Mouse (Mus musculus): ENCODE data around the gene Olfr417. TPM values are rescaled to one million over a fixed set of nuclear protein-coding genes. Genes with fewer than 3 reads are reported as not detected.
"Not testable (repeated sequence)": the region's sequence is repeated elsewhere in the genome, so short reads cannot be mapped to it uniquely, and the experiment has no call there.

Gene Olfr417
- not detected in 2 replicates for polyA plus RNA-seq (2016; fragmentation: Nextera tagmentation; extraction: Ambion mirVana)

- H3K36me3 ChIP-seq (replicated peaks), result no peaks in the 10 kb centered on the region
- DNase-seq (ENCODE audit: low spot score), result no peak
- no peaks in the 10 kb centered on the region for H3K9me3 ChIP-seq
- WGBS, result 76% methylated on average over 2 of the region's 2 CpGs
- no peaks in the 10 kb centered on the region for H3K27me3 ChIP-seq (replicated peaks; ENCODE audit: low read depth, poor library complexity, severe bottlenecking)
- H3K4me1 ChIP-seq, result no peaks in the 10 kb centered on the region
- no peak within 1 kb of the TSS for H3K4me3 ChIP-seq
- no peak within 1 kb of the TSS for H3K27ac ChIP-seq (replicated peaks)
Measured at GRCm38 (mm10) chr1:174364882-174365451, at the start of gene Olfr417. Olfr417 (plus strand) TSS chr1:174365122.

DNA sequence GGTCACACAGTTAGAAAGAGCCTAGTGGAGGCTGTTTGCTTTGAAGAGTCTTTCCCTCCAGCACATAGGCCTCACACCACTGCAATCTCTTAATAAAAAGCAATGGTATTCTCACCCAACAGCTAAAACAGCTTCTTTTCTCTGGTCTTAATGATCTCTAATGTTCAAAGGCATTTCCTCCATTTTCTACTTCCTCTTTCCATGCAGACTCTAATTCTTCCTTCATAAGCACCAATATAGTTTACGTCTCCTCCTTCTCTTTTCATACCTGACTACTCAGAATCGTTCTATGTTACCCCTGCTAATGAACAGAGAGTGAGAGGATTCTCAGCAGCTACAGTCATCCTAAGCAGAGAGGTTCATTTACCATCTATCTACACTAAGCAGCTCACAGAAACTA lies 47.6 kb upstream of the Olfr417 start:
- Histone ChIP-seq H3K9me3 (no peaks in the 10 kb centered on the region), H3K27ac (replicated peaks) (no peak overlapping the region), H3K4me3 (no peak overlapping the region), H3K27me3 (replicated peaks; ENCODE audit: low read depth, poor library complexity, severe bottlenecking) (no peaks in the 10 kb centered on the region), H3K36me3 (replicated peaks) (no peaks in the 10 kb centered on the region), H3K4me1 (no peaks in the 10 kb centered on the region)
- WGBS, result 91% methylated on average over 2 of the region's 2 CpGs
- DNase-seq (ENCODE audit: low spot score), result no peak

GRCm38 (mm10) chr1:174330218-174330617 lies 34.7 kb upstream of the Olfr417 start, which contains the start of gene Mptx1:
Mptx1 (plus strand) TSS chr1:174330518.
- no peak for DNase-seq (ENCODE audit: low spot score)
- Histone ChIP-seq H3K27ac (replicated peaks) (no peak within 1 kb of the TSS), H3K9me3 (no peaks in the 10 kb centered on the region)

GRCm38 (mm10) chr1:174353636-174354035 lies 11.3 kb upstream of the Olfr417 start:
- not testable (repeated sequence) for DNase-seq (ENCODE audit: low spot score); H3K4me1 ChIP-seq; H3K27me3 ChIP-seq (replicated peaks; ENCODE audit: low read depth, poor library complexity, severe bottlenecking); H3K4me3 ChIP-seq; H3K27ac ChIP-seq (replicated peaks); H3K9me3 ChIP-seq; H3K36me3 ChIP-seq (replicated peaks)
- WGBS, result 88% methylated on average over 1 of the region's 1 CpGs

More at GRCm38 (mm10) chr1:174330218-174330617, 34.7 kb upstream of the Olfr417 start, which contains the start of gene Mptx1:
- Histone ChIP-seq H3K27me3 (replicated peaks; ENCODE audit: low read depth, poor library complexity, severe bottlenecking) (no peaks in the 10 kb centered on the region), H3K36me3 (replicated peaks) (no peaks in the 10 kb centered on the region), H3K4me1 (no peaks in the 10 kb centered on the region), H3K4me3 (no peak within 1 kb of the TSS)

- H3K27ac ChIP-seq (replicated peaks), result no peak overlapping the region
- H3K4me1 ChIP-seq, result no peaks in the 10 kb centered on the region
- no peaks in the 10 kb centered on the region for H3K27me3 ChIP-seq (replicated peaks; ENCODE audit: low read depth, poor library complexity, severe bottlenecking)
- DNase-seq (ENCODE audit: low spot score), result no peak
- H3K36me3 ChIP-seq (replicated peaks), result no peaks in the 10 kb centered on the region
- WGBS, result 81% methylated on average over 5 of the region's 5 CpGs
- H3K4me3 ChIP-seq, result no peak overlapping the region
- H3K9me3 ChIP-seq, result no peaks in the 10 kb centered on the region
Measured at GRCm38 (mm10) chr1:174354640-174355039, 10.3 kb upstream of the Olfr417 start.

- WGBS, result 94% methylated on average over 3 of the region's 3 CpGs
- Histone ChIP-seq H3K4me1 (no peaks in the 10 kb centered on the region), H3K9me3 (no peaks in the 10 kb centered on the region), H3K36me3 (replicated peaks) (no peaks in the 10 kb centered on the region), H3K27ac (replicated peaks) (no peak overlapping the region), H3K27me3 (replicated peaks; ENCODE audit: low read depth, poor library complexity, severe bottlenecking) (no peaks in the 10 kb centered on the region), H3K4me3 (no peak overlapping the region)
- DNase-seq (ENCODE audit: low spot score), result no peak
Measured at GRCm38 (mm10) chr1:174373799-174374198, 8.9 kb downstream of the Olfr417 start.

GRCm38 (mm10) chr1:174390746-174391145 lies 25.8 kb downstream of the Olfr417 start, which contains the start of gene Olfr248:
Olfr248 (plus strand) TSS chr1:174391046.
- Histone ChIP-seq H3K36me3 (replicated peaks) (no peaks in the 10 kb centered on the region), H3K27me3 (replicated peaks; ENCODE audit: low read depth, poor library complexity, severe bottlenecking) (no peaks in the 10 kb centered on the region), H3K4me1 (no peaks in the 10 kb centered on the region), H3K9me3 (no peaks in the 10 kb centered on the region), H3K27ac (replicated peaks) (no peak within 1 kb of the TSS), H3K4me3 (no peak within 1 kb of the TSS)
- WGBS, result 93% methylated on average over 2 of the region's 2 CpGs
- DNase-seq (ENCODE audit: low spot score), result no peak

- no peaks in the 10 kb centered on the region for H3K4me1 ChIP-seq
- H3K27ac ChIP-seq (replicated peaks), result no peak overlapping the region
- WGBS, result 90% methylated on average over 4 of the region's 4 CpGs
- no peaks in the 10 kb centered on the region for H3K36me3 ChIP-seq (replicated peaks)
- H3K9me3 ChIP-seq, result no peaks in the 10 kb centered on the region
- H3K27me3 ChIP-seq (replicated peaks; ENCODE audit: low read depth, poor library complexity, severe bottlenecking), result no peaks in the 10 kb centered on the region
- H3K4me3 ChIP-seq, result no peak overlapping the region
- no peak for DNase-seq (ENCODE audit: low spot score)
Measured at GRCm38 (mm10) chr1:174422959-174423358, 58.0 kb downstream of the Olfr417 start.

DNA sequence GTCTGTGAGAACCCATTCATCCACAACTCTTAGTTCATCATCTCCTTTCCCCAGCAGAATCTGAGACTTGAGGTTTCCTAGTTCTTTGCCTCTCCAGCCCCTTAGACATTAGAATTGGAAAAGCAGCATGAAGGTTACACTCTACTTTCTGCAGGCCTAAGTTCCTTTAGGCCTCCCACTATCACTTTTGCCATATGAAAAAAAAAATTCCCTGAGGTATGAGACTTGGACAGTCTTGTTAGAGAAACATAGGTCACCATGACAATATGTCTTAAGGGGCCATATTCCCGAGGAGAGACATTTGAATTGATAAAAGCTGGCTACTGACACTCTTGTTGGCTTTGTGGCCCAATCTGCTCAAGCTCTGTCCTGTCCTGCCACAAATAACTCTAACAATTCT lies 58.8 kb downstream of the Olfr417 start, which contains the start of gene Olfr414:
TSS of gene Olfr414 (plus strand) at position 301 of the 400 bp plus-strand sequence.
- no peaks in the 10 kb centered on the region for H3K4me1 ChIP-seq
- WGBS, result 64% methylated on average over 1 of the region's 1 CpGs
- no peaks in the 10 kb centered on the region for H3K36me3 ChIP-seq (replicated peaks)
- no peak within 1 kb of the TSS for H3K27ac ChIP-seq (replicated peaks)
- DNase-seq (ENCODE audit: low spot score), result no peak
- H3K9me3 ChIP-seq, result no peaks in the 10 kb centered on the region
- no peak within 1 kb of the TSS for H3K4me3 ChIP-seq
- H3K27me3 ChIP-seq (replicated peaks; ENCODE audit: low read depth, poor library complexity, severe bottlenecking), result no peaks in the 10 kb centered on the region

Other genes starting within 250 kb of the Olfr417 start
- gene Olfr231, start 244.0 kb upstream of the Olfr417 start, polyA plus RNA-seq (2016; fragmentation: Nextera tagmentation; extraction: Ambion mirVana), result 0.31 TPM in 1 of 2 replicates, not detected in the other
- not detected in 2 replicates for gene Olfr424, start 233.6 kb upstream of the Olfr417 start, polyA plus RNA-seq (2016; fragmentation: Nextera tagmentation; extraction: Ambion mirVana)
- gene Olfr420, start 209.5 kb upstream of the Olfr417 start, polyA plus RNA-seq (2016; fragmentation: Nextera tagmentation; extraction: Ambion mirVana), result 0.09 TPM in 1 of 2 replicates, not detected in the other
- 1.6 TPM in 2 replicates for gene Spta1, start 192.3 kb upstream of the Olfr417 start, polyA plus RNA-seq (2016; fragmentation: Nextera tagmentation; extraction: Ambion mirVana)
- 0.05 TPM in 1 of 2 replicates, not detected in the other for gene Olfr419, start 113.1 kb upstream of the Olfr417 start, polyA plus RNA-seq (2016; fragmentation: Nextera tagmentation; extraction: Ambion mirVana)
- not detected in 2 replicates for gene Mptx1, start 34.6 kb upstream of the Olfr417 start, polyA plus RNA-seq (2016; fragmentation: Nextera tagmentation; extraction: Ambion mirVana)
- gene Olfr248, start 25.9 kb downstream of the Olfr417 start, polyA plus RNA-seq (2016; fragmentation: Nextera tagmentation; extraction: Ambion mirVana), result not detected in 2 replicates
- gene Olfr414, start 58.9 kb downstream of the Olfr417 start, polyA plus RNA-seq (2016; fragmentation: Nextera tagmentation; extraction: Ambion mirVana), result not detected in 2 replicates
- not detected in 2 replicates for gene Olfr220, start 77.0 kb downstream of the Olfr417 start, polyA plus RNA-seq (2016; fragmentation: Nextera tagmentation; extraction: Ambion mirVana)
- gene Fmn2, start 136.7 kb downstream of the Olfr417 start, polyA plus RNA-seq (2016; fragmentation: Nextera tagmentation; extraction: Ambion mirVana), result 2.4 and 2.5 TPM in 2 replicates